Mouse (Mus musculus): ENCODE data around the gene Olfr666.
"Not testable (repeated sequence)": the region's sequence is repeated elsewhere in the genome, so short reads cannot be mapped to it uniquely, and the experiment has no call there.

Olfr666 gene

DNA sequence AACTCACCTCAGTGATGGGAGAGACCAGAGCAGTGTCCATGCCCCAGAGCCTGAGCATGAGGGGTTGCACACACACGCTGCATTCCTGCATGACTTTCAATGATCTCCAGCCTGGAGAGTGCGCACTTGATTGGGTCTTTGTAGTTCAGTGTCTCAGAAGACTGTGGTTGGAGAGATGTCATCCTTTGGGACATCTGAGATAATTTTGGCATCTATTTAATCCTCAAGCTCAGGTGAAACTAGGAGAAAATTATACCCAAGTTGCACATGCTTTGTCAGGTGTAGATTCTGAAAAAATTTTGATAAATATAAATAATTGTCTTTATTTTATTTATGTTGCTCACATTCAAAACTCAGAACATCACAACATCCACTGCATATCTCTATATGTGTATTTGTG, at the start of gene Olfr666:
Gene Olfr666, minus strand, starts transcription at position 101 of the 400 bp plus-strand sequence.
- DNase-seq = no peak

DNA sequence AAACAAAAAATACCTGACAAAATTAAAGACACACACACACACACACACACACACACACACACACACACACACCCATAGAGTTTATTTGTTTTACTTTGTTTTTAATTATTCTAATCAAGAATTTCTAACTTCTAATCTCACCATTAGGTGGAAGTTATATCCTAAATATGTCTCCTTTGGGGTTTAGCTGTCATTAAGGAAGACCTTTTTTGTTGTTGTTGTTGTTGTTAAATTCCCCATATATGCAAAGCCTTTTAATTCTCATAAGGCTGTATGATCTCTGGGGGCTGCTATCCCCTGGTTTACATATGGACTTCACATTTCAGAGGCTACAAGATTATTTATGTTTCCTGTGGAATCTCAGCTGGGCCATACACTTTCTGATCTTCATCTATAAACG, 38.2 kb upstream of the Olfr666 start, which contains the start of gene Olfr669:
Gene Olfr669, plus strand, starts transcription at position 301 of the 400 bp plus-strand sequence.
- DNase-seq = no peak

DNA sequence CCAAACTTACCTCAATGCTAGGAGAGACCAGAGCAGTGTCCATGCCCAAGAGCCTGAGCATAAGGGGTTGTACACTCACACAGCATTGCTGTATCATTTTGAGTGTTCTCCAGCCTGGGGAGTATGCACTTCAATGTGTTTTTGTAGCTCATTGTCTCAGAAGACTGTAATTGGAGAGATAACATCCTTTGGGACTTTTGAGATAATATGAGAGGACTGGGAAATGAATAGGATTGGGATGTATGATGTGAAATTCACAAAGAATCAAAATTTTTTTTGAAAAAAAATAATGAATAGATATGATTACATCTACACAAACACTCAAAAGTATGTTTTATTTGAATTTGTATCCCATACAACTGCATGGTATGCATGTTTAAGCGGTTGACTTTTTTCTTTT, 32.2 kb upstream of the Olfr666 start, which contains the start of gene Olfr668:
Gene Olfr668, minus strand, starts transcription at position 101 of the 400 bp plus-strand sequence.
- DNase-seq = no peak

- DNase-seq = no peak
Measured at GRCm38 (mm10) chr7:104921382-104921781, 25.6 kb upstream of the Olfr666 start, which contains the start of gene Olfr667. TSS of gene Olfr667 (minus strand) at chr7:104921482.

GRCm38 (mm10) chr7:104877731-104878130, 18.0 kb downstream of the Olfr666 start, which contains the start of gene Olfr665:
TSS of gene Olfr665 (plus strand) at chr7:104878031.
- no peak for DNase-seq

DNA sequence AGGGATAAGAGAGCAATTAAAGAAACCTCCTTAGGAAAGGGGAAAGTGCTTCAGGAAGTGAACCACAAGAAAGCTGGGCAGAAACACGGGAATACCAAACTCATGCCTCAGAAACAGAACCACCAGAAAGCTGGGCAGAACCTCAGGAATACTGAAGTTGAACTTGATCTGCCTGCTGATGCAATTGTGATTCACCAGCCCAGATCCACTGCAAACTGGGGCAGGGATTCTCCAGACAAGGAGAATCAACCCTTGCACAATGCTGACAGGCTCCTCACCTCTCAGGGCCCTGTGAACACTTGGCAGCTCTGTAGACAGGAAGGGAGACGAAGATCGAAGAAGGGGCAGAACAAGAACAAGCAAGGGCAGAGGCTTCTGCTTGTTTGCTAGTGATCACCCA, 34.4 kb downstream of the Olfr666 start:
- DNase-seq = no peak

DNA sequence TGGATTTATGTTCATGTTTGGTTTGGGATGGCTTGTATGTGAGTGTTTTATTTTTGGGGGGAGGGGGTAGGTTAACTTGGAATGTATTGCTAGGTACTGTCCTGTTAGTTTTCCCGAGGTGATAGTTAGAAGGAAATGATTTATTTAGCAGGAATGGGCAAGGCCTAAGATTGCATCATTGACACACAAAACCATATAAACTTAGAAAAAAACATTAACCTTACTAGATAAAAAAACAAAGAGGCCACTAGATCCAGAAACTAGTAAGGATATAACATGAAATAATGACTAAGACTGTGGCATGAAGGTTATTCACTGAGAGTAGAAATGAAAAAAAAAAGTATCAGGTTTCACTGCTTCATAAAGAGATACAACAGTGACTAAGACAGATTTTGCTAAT, 38.1 kb downstream of the Olfr666 start:
- no peak for DNase-seq

DNA sequence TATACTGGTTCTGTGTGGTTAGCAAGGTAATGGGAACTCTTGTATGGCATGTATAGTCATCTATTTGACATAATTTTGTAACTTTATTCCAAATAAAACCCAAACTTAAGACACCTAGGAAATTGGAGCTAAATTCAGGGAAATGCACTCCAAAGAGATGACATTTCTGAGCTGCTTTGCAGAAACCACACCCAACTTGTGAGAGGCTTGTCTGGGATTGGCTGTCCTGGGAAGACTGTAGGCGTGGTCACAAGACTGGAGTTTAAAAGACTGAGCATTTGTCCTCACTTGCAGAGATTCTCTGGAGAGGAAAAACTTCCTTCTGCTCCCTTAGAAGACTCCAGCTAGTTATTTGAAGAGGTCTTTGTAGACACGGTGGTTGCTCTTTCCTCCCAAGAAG, 39.0 kb downstream of the Olfr666 start, which contains the start of gene Usp17la:
Gene Usp17la, plus strand, starts transcription at position 301 of the 400 bp plus-strand sequence.
- not testable (repeated sequence) for DNase-seq

DNA sequence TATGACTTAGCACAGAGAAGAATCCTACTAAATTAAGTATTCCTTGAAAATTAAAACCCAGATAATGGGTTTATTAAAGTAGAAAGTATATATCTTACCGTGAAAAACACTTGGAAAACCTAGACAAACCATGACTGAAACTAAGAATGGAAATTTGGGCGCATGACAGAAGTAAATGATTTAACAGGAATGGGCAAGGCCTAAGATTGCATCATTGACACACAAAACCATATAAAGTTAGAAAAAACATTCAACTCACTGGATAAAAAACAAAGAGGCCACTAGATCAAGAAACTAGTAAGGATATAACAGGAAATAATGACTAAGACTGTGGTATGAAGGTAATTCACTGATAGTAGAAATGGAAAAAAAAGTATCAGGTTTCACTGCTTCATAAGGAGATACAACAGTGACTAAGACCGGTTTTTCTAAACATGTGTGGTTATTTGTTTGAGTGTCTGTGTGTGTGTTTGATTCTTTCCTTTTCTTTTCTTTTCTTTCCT, 40.5 kb downstream of the Olfr666 start:
- no peak for DNase-seq

DNA sequence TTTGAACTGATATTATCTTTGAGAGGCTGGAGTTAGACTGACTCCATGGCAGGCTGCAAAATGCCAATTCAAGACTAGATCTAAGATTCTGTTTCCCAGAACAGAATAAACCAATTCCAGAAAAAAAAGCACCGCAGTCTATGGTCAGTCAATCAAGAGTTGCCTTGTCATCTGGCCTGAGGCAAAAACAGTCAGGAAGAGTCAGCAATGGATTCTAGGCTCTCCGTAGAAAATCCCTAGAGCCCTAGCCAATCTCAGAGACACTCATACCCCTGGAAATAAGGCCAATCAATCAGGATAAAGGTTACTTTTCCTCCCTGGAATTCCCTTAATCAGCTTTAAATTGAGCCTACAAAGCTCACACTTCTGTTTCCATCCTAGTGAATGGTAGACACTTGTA, 44.2 kb downstream of the Olfr666 start:
- not testable (repeated sequence) for DNase-seq

DNA sequence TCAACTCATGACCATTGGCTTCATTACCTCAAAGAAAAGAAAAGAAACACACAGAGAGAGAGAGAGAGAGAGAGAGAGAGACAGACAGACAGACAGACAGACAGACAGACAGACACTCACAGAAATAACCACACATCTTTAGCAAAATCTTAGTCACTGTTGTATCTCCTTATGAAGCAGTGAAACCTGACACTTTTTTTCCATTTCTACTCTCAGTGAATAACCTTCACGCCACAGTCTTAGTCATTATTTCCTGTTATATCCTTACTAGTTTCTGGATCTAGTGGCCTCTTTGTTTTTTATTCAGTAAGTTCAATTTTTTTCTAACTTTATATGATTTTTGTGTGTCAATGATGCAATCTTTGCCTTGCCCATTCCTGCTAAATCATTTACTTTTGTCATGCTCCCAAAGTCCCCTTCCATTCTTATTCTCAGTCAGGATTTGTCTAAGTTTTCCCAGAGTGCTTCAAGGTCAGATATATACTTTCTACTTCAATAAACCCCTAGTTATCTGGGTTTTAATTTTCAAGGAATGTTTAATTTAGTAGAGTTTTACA, 51.9 kb downstream of the Olfr666 start:
- DNase-seq = no peak

DNA sequence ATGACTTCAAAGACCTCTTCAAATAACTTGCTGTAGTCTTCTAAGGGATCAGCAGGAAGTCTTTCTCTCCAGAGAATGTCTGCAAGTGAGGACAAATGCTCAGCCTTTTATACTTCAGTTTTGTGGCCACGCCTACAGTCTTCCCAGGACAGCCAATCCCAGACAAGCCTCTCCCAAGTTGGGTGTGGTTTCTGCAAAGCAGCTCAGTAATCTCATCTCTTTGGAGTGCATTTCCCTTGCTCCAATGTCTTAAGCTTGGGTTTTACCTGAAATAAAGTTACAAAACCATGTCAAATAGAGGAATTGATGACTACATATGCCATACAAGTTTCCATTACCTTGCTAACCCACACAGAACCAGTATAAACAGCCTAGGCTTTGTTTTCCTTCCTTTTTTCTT, 53.2 kb downstream of the Olfr666 start, which contains the start of gene Usp17lb:
Gene Usp17lb, minus strand, starts transcription at position 101 of the 400 bp plus-strand sequence.
- DNase-seq = no peak
